Mouse (Mus musculus): ENCODE measurements around the gene Akr1c13. TPM values are rescaled to one million over a fixed set of nuclear protein-coding genes. Genes with fewer than 3 reads are reported as not detected.
"Not testable (repeated sequence)": the region's sequence is repeated elsewhere in the genome, so short reads cannot be mapped to it uniquely, and the experiment has no call there.

Akr1c13 gene
- polyA plus RNA-seq, 1 experiment = 49.0 TPM

GRCm38 (mm10) chr13:4188174-4188573 is 2.8 kb upstream of the Akr1c13 start:
- TF ChIP-seq POLR2A (IDR thresholded peaks at IDR 0.05; ENCODE audit: borderline replicate concordance, low read depth, low read length) (no peak), CTCF (IDR thresholded peaks at IDR 0.05; ENCODE audit: low read depth, low read length) (no peak)

GRCm38 (mm10) chr13:4192511-4192910 is 1.6 kb downstream of the Akr1c13 start:
- Histone ChIP-seq H3K27ac (ENCODE audit: insufficient read depth, low read depth, low read length) (no peak overlapping the region), H3K4me3 (ENCODE audit: insufficient read depth, low read length) (no peak overlapping the region), H3K4me1 (ENCODE audit: control insufficient read depth, insufficient read depth, low read length) (peaks cover 7% of the 10 kb centered on the region)
- TF ChIP-seq POLR2A (IDR thresholded peaks at IDR 0.05; ENCODE audit: borderline replicate concordance, low read depth, low read length) (no peak), CTCF (IDR thresholded peaks at IDR 0.05; ENCODE audit: low read depth, low read length) (no peak)

More at GRCm38 (mm10) chr13:4188174-4188573, 2.8 kb upstream of the Akr1c13 start:
- H3K4me1 ChIP-seq (ENCODE audit: control insufficient read depth, insufficient read depth, low read length) = peaks cover 7% of the 10 kb centered on the region
- no peak overlapping the region for H3K27ac ChIP-seq (ENCODE audit: insufficient read depth, low read depth, low read length)
- no peak overlapping the region for H3K4me3 ChIP-seq (ENCODE audit: insufficient read depth, low read length)

- Histone ChIP-seq H3K27ac (ENCODE audit: insufficient read depth, low read depth, low read length) (no peak overlapping the region), H3K4me1 (ENCODE audit: control insufficient read depth, insufficient read depth, low read length) (no peaks in the 10 kb centered on the region), H3K4me3 (ENCODE audit: insufficient read depth, low read length) (no peak overlapping the region)
- TF ChIP-seq POLR2A (IDR thresholded peaks at IDR 0.05; ENCODE audit: borderline replicate concordance, low read depth, low read length) (no peak), CTCF (IDR thresholded peaks at IDR 0.05; ENCODE audit: low read depth, low read length) (no peak)
Measured at GRCm38 (mm10) chr13:4206147-4206903, 15.4 kb downstream of the Akr1c13 start.

GRCm38 (mm10) chr13:4211560-4212299 is 20.8 kb downstream of the Akr1c13 start:
- no peak overlapping the region for H3K4me3 ChIP-seq (ENCODE audit: insufficient read depth, low read length)
- no peak overlapping the region for H3K27ac ChIP-seq (ENCODE audit: insufficient read depth, low read depth, low read length)
- no peaks in the 10 kb centered on the region for H3K4me1 ChIP-seq (ENCODE audit: control insufficient read depth, insufficient read depth, low read length)
- no peak for TF ChIP-seq CTCF (IDR thresholded peaks at IDR 0.05; ENCODE audit: low read depth, low read length)
- no peak for TF ChIP-seq POLR2A (IDR thresholded peaks at IDR 0.05; ENCODE audit: borderline replicate concordance, low read depth, low read length)

- TF ChIP-seq POLR2A (IDR thresholded peaks at IDR 0.05; ENCODE audit: borderline replicate concordance, low read depth, low read length) = no peak
- no peak for TF ChIP-seq CTCF (IDR thresholded peaks at IDR 0.05; ENCODE audit: low read depth, low read length)
- Histone ChIP-seq H3K27ac (ENCODE audit: insufficient read depth, low read depth, low read length) (no peak overlapping the region), H3K4me1 (ENCODE audit: control insufficient read depth, insufficient read depth, low read length) (no peaks in the 10 kb centered on the region), H3K4me3 (ENCODE audit: insufficient read depth, low read length) (no peak overlapping the region)
Measured at GRCm38 (mm10) chr13:4212309-4212708, 21.4 kb downstream of the Akr1c13 start.

GRCm38 (mm10) chr13:4215496-4215895 is 24.5 kb downstream of the Akr1c13 start:
- H3K4me1 ChIP-seq (ENCODE audit: control insufficient read depth, insufficient read depth, low read length); H3K27ac ChIP-seq (ENCODE audit: insufficient read depth, low read depth, low read length); H3K4me3 ChIP-seq (ENCODE audit: insufficient read depth, low read length): not testable (repeated sequence)

GRCm38 (mm10) chr13:4228441-4228840 is 37.5 kb downstream of the Akr1c13 start, which contains the start of gene Akr1c19:
Akr1c19 (plus strand) TSS chr13:4228700.
- no peak for TF ChIP-seq CTCF (IDR thresholded peaks at IDR 0.05; ENCODE audit: low read depth, low read length)
- no peak for TF ChIP-seq POLR2A (IDR thresholded peaks at IDR 0.05; ENCODE audit: borderline replicate concordance, low read depth, low read length)
- Histone ChIP-seq H3K4me1 (ENCODE audit: control insufficient read depth, insufficient read depth, low read length) (no peaks in the 10 kb centered on the region), H3K4me3 (ENCODE audit: insufficient read depth, low read length) (no peak within 1 kb of the TSS), H3K27ac (ENCODE audit: insufficient read depth, low read depth, low read length) (no peak within 1 kb of the TSS)

GRCm38 (mm10) chr13:4230841-4231623 is 40.1 kb downstream of the Akr1c13 start:
- no peak overlapping the region for H3K4me3 ChIP-seq (ENCODE audit: insufficient read depth, low read length)
- TF ChIP-seq POLR2A (IDR thresholded peaks at IDR 0.05; ENCODE audit: borderline replicate concordance, low read depth, low read length) (no peak), CTCF (IDR thresholded peaks at IDR 0.05; ENCODE audit: low read depth, low read length) (no peak)
- H3K27ac ChIP-seq (ENCODE audit: insufficient read depth, low read depth, low read length) = no peak overlapping the region
- no peaks in the 10 kb centered on the region for H3K4me1 ChIP-seq (ENCODE audit: control insufficient read depth, insufficient read depth, low read length)

- no peak overlapping the region for H3K27ac ChIP-seq (ENCODE audit: insufficient read depth, low read depth, low read length)
- TF ChIP-seq CTCF (IDR thresholded peaks at IDR 0.05; ENCODE audit: low read depth, low read length) (no peak), POLR2A (IDR thresholded peaks at IDR 0.05; ENCODE audit: borderline replicate concordance, low read depth, low read length) (no peak)
- H3K4me1 ChIP-seq (ENCODE audit: control insufficient read depth, insufficient read depth, low read length) = no peaks in the 10 kb centered on the region
- no peak overlapping the region for H3K4me3 ChIP-seq (ENCODE audit: insufficient read depth, low read length)
Measured at GRCm38 (mm10) chr13:4233135-4233534, 42.2 kb downstream of the Akr1c13 start.
